Mouse (Mus musculus) brain, adult 2 months (tissue): Measurements from ENCODE around the gene Il27ra.

Experiments used
- DNase-seq: peaks from one replicate; pipeline ENCODE4 v3.0.0; 2011; ENCODE audit warnings: low read depth, low spot score

The Il27ra gene

GRCm38 (mm10) chr8:84065457-84066072, 23.2 kb upstream of the Il27ra start:
- DNase-seq: no peak

- no peak for DNase-seq
Observed at GRCm38 (mm10) chr8:84065037-84065436, 22.6 kb upstream of the Il27ra start, which contains the start of gene Gm10643. Gene Gm10643, minus strand, starts transcription at chr8:84065137.

GRCm38 (mm10) chr8:84063861-84064610, 21.6 kb upstream of the Il27ra start:
- DNase-seq: no peak

GRCm38 (mm10) chr8:84060245-84060644, 17.9 kb upstream of the Il27ra start:
- no peak for DNase-seq

GRCm38 (mm10) chr8:84059226-84059625, 16.8 kb upstream of the Il27ra start:
- DNase-seq: no peak

- DNase-seq: no peak
Observed at GRCm38 (mm10) chr8:84057827-84058226, 15.4 kb upstream of the Il27ra start.

GRCm38 (mm10) chr8:84053229-84053628, 10.8 kb upstream of the Il27ra start:
- DNase-seq: no peak

- DNase-seq: no peak
Observed at GRCm38 (mm10) chr8:84052746-84053145, 10.4 kb upstream of the Il27ra start.

- no peak for DNase-seq
Observed at GRCm38 (mm10) chr8:84048171-84048570, 5.8 kb upstream of the Il27ra start.

- DNase-seq: no peak
Observed at GRCm38 (mm10) chr8:84046505-84046904, 4.1 kb upstream of the Il27ra start.

GRCm38 (mm10) chr8:84044900-84045299, 2.5 kb upstream of the Il27ra start, which contains the start of gene Rln3:
Gene Rln3, minus strand, starts transcription at chr8:84045000.
- no peak for DNase-seq

- no peak for DNase-seq
Observed at GRCm38 (mm10) chr8:84044103-84044502, 1.7 kb upstream of the Il27ra start.

- no peak for DNase-seq
Observed at GRCm38 (mm10) chr8:84042948-84043342, 556 bp upstream of the Il27ra start.

GRCm38 (mm10) chr8:84039050-84039449, 3.3 kb downstream of the Il27ra start:
- peak; percentile 85 for DNase-seq

- DNase-seq: no peak
Observed at GRCm38 (mm10) chr8:84038015-84038414, 4.4 kb downstream of the Il27ra start.

- DNase-seq: no peak
Observed at GRCm38 (mm10) chr8:84032777-84033176, 9.6 kb downstream of the Il27ra start.

- DNase-seq: peak; percentile 6
Observed at GRCm38 (mm10) chr8:84029272-84029671, 13.1 kb downstream of the Il27ra start.

- no peak for DNase-seq
Observed at GRCm38 (mm10) chr8:84027449-84027848, 14.9 kb downstream of the Il27ra start.

- DNase-seq: peak; percentile 34
Observed at GRCm38 (mm10) chr8:84025863-84026262, 16.5 kb downstream of the Il27ra start.

GRCm38 (mm10) chr8:84024171-84024570, 18.2 kb downstream of the Il27ra start:
- peak; percentile 35 for DNase-seq

GRCm38 (mm10) chr8:84023631-84024030, 18.8 kb downstream of the Il27ra start:
- DNase-seq: no peak

GRCm38 (mm10) chr8:84023085-84023484, 19.3 kb downstream of the Il27ra start:
- no peak for DNase-seq

GRCm38 (mm10) chr8:84021569-84021968, 20.8 kb downstream of the Il27ra start:
- no peak for DNase-seq
